Mouse (Mus musculus): ENCODE data around the gene Mptx1.
"Not testable (repeated sequence)": the region's sequence is repeated elsewhere in the genome, so short reads cannot be mapped to it uniquely, and the experiment has no call there.

Gene Mptx1

DNA sequence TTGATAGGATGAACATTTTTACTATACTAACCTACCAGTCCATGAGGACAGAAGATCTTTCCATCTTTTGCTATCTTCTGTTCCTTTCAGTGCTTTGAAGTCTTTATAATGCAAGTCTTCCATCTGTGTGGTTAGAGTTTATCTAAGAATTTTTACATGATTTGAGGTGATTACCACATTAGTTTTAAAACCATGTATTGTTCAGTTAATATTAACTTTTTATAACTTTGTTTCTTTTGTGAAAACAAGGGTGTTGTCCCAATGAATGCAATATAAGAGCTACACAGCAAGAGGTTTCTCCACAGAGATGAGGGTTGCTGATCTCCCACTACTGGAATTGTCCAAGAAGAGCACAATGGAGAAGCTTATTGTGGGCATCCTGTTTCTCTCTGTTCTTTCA lies at the start of gene Mptx1:
TSS of gene Mptx1 (plus strand) at position 301 of the 400 bp plus-strand sequence.
- DNase-seq (ENCODE audit: low spot score) = no peak

DNA sequence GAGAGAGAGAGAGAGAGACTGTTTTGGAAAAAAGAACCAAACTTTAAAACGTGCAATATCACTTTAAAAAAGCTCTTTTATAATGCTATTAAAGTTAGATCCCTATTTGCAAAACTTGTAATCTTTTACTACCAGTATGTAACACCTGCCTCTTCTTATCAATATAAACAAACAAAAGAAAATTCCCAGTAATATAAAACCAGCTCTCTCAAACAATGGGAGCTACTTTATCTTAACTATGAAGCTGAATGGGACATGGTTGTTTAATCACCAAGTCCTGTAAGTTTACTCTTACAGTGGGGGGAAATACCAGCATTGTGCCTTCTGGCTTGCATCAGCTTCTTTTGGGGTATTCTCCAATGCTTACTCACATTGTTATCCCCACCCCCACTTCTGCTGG lies 27.2 kb upstream of the Mptx1 start:
- DNase-seq (ENCODE audit: low spot score) = no peak

DNA sequence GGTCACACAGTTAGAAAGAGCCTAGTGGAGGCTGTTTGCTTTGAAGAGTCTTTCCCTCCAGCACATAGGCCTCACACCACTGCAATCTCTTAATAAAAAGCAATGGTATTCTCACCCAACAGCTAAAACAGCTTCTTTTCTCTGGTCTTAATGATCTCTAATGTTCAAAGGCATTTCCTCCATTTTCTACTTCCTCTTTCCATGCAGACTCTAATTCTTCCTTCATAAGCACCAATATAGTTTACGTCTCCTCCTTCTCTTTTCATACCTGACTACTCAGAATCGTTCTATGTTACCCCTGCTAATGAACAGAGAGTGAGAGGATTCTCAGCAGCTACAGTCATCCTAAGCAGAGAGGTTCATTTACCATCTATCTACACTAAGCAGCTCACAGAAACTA lies 13.0 kb upstream of the Mptx1 start:
- DNase-seq (ENCODE audit: low spot score) = no peak

DNA sequence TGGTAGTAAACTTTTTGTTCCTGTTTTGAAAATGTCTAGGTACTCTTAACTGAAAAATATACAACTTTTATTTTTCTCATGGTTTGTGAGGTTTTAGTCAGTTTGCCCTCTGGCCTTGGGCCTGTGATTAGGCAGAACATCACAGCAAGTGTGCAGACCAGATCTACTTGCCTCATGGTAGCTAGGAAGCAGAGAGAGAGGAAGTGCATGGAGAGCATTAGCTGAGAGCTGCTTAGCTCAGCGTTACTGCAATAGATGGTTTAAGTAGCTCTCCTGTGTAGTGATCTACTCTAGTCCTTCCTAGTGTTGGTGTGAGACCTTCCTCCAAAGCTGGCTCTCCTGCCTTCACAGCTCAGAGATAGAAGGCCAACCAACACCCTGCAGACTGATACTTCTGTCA lies 23.3 kb downstream of the Mptx1 start:
- not testable (repeated sequence) for DNase-seq (ENCODE audit: low spot score)

DNA sequence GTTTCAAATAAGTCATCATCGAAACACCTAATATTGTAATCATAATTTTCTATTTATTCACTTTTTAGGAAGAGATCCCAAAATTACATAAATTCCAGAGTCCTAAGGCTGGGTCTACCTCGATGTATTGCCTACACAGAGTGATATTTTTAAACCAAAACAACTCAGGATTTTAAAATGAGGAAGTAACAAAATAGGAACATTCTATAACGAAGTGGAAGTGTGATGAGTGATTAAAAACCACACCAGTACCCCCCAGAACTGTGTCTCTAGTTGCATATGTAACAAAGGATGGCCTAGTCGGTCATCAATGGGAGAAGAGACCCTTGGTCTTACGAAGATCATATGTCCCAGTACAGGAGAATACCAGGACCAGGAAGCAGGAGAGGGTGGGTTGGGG lies 24.3 kb downstream of the Mptx1 start:
- DNase-seq (ENCODE audit: low spot score) = no peak

DNA sequence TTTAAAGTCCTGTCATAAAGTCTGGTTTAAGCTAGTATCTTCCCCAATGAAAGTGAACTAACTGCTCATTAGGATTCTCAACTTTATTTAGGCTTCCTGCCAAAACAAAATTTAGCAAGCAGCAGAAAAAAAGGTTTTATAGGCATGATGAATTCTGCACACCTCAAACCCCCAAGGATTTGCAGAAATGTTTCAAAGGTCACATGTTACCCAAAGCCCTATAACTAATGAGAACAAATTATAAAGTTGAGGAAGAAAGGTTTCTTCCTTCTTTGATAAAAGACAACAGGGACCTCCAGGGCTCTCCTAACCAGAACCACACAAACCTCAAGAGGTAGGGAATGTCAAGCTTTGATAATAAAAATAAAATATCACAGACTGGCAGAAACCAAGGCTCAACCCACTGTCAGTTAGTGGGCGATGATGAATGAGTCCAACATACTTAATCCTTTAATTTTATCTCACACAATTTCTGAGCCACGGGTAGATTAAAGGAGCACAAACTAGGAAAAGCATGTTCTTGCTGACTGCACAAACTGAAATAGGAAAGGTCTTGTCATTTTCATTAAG lies 34.6 kb downstream of the Mptx1 start, which contains the start of gene Olfr417:
TSS of gene Olfr417 (plus strand) at position 241 of the 570 bp plus-strand sequence.
- DNase-seq (ENCODE audit: low spot score) = no peak

DNA sequence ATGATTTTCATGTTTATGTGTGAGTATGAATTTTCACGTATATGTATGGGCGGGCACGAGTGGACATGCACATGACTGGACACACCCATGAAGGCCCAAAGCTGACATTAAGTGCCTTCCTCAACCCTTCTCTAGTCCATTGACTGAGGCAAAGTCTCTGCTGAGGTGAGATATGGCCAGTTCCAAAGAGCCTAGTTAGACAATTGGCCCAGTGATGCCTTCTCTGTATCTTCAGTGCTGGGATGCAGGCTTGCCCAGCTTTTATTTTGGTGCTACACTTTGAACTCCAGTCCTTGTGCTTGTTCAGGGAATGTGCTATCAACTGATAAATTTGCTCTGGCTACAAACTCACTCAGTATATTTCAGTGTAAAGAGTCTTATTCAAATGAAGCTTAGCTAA lies 43.5 kb downstream of the Mptx1 start:
- DNase-seq (ENCODE audit: low spot score) = no peak
